Mouse (Mus musculus) urinary bladder, postnatal 25 days (tissue): ENCODE results near the gene C1qtnf5.

Experiments used
- DNase-seq: peaks from one replicate; pipeline ENCODE4 v3.0.0; 2022; ENCODE audit warnings: low spot score

Gene C1qtnf5

GRCm38 (mm10) chr9:44132200-44132599 lies 25.2 kb downstream of the C1qtnf5 start:
- no peak for DNase-seq

- no peak for DNase-seq
Measured at GRCm38 (mm10) chr9:44133287-44133686, 26.2 kb downstream of the C1qtnf5 start.

- peak; percentile 55 for DNase-seq
Measured at GRCm38 (mm10) chr9:44134101-44134850, 27.2 kb downstream of the C1qtnf5 start, which contains the start of gene Mcam. Gene Mcam, plus strand, starts transcription at chr9:44134469.

GRCm38 (mm10) chr9:44134851-44135730 lies 28.0 kb downstream of the C1qtnf5 start:
- no peak for DNase-seq

GRCm38 (mm10) chr9:44135731-44136411 lies 28.8 kb downstream of the C1qtnf5 start:
- no peak for DNase-seq

GRCm38 (mm10) chr9:44137846-44138245 lies 30.8 kb downstream of the C1qtnf5 start:
- DNase-seq, result no peak

- no peak for DNase-seq
Measured at GRCm38 (mm10) chr9:44141951-44142350, 34.9 kb downstream of the C1qtnf5 start.

GRCm38 (mm10) chr9:44143421-44143820 lies 36.4 kb downstream of the C1qtnf5 start:
- no peak for DNase-seq

- no peak for DNase-seq
Measured at GRCm38 (mm10) chr9:44144023-44144717, 37.1 kb downstream of the C1qtnf5 start.

GRCm38 (mm10) chr9:44144718-44145060 lies 37.6 kb downstream of the C1qtnf5 start:
- DNase-seq, result no peak

GRCm38 (mm10) chr9:44147290-44147689 lies 40.2 kb downstream of the C1qtnf5 start:
- DNase-seq, result no peak
